Mouse (Mus musculus): ENCODE results near the gene Wrb.
A peak's percentile ranks its signal among the peaks of the same experiment; 100 is the strongest.
"Not testable (repeated sequence)": the region's sequence is repeated elsewhere in the genome, so short reads cannot be mapped to it uniquely, and the experiment has no call there.

The Wrb gene

GRCm38 (mm10) chr16:96145110-96145800 lies at the start of gene Wrb:
Wrb (plus strand) TSS chr16:96145407.
- peak; percentile 99 to 100 for DNase-seq

DNA sequence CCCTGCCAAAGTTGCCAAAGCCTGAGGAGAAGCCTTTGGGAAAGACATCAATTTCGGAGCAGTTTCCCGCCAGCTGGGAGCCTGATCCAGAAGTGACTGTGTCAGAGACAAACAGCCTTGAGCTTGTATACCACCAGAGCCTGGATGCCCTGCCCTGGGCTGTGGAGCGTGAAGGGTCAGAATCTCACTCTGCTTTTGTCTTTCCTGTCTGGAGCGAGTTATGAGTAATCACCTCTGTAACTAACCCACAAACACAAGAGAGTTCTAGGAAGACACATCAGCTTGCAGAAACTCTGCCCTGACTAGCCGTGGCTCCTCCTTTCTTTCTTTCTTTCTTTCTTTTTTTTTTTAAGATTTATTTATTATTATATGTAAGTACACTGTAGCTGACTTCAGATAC lies 49.2 kb upstream of the Wrb start:
- no peak for DNase-seq

DNA sequence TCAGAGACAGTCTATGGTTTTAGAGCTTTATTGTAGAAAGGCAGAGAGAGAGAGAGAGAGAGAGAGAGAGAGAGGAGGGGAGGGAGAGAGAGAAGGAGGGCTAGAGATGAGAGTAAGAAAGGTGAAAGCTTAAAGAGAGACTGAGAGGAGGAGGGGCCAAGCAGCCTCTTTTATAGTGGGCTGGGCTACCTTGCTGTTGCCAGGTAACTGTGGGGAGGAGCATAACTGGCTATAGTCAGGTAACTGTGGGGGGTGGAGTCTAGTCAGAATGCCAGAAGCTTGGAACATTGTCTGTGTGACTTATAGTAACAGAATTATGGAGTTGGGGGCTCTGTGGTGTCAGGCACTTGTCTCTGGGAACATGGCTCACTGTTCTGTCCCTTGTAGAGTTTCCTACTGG lies 47.4 kb upstream of the Wrb start:
- DNase-seq: not testable (repeated sequence)

- peak in 1 of 2 experiments; percentile 26 for DNase-seq
Measured at GRCm38 (mm10) chr16:96103036-96103435, 42.2 kb upstream of the Wrb start.

DNA sequence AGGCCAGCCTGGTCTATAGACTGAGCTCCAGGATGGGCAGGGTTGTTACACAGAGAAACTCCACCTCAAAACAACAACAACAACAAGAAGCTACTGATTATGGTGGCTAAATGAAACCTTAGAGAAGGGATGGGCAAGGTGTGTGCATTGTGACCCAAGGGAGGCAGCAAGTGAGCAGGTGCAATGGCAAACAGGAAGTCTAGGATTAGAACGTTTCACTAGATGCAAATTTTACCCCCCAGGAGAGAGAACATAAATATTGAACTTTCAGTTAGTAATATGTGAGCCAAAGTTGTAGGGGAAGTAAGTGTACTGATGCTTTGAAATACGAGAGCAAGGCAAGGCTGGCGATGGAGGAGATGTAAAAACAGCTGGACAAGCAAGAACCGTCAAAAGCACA lies 35.5 kb upstream of the Wrb start:
- no peak for DNase-seq

DNA sequence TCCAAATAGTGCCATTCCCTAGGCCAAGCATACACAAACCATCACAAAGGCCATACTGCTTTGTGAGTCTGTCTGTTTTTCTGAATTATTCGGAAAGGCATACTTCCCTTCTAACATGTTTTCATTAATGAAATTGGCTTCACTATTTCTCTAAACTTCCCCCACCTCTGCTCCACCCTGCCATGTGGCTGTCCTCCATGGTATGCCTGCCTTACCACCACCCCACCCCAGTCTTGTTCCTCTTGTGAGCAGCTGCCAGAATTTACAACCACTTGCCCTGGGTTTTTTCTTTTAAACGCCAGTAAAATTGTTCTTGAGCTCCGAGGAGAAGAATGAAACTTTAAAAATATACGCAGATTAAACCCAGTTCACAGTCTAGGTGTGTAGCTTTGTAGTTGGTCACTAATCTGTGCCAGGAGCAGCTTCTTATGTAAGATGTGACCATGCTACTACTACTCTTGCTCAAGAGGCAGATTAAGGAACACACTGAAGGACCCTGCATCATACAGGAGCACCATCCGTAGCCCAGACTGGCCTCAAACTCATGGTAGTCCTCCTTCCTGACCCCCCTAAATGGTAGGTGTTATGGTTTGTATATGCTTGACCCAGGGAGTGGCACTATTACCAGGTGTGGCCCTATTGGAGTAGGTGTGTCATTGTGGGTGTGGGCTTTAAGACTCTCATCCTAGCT lies 34.4 kb upstream of the Wrb start:
- DNase-seq: no peak

- DNase-seq: no peak
Measured at GRCm38 (mm10) chr16:96112769-96113168, 32.4 kb upstream of the Wrb start.

- no peak for DNase-seq
Measured at GRCm38 (mm10) chr16:96114729-96115128, 30.5 kb upstream of the Wrb start.

DNA sequence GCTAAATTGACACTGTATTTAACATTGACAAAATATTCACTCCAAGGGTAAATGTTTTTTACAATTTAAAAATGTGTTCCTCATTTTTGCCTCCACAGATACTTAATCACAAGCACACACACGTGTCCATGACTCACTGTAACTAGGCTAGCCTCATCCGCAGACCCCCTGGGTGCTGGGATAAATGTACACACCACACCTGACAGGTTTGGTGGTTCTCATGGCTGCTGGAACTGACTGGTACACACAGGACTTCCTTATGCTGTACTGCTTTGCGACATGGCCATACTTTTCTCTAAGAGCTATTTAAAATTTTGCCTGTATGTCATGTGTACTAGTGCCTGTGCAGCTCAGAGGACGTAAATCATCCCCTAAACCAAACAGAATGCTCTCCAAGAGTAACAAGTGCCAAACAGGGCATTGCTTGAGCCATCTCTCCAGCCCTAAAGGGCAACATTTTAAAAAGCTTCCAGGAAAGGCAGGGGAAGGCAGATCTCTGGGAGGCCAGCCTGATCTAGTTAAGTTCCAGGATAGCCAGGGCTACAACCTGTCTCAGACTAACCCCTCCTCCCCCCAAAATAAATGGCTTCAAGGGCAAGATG lies 25.1 kb upstream of the Wrb start:
- no peak for DNase-seq

- peak; percentile 24 to 48 for DNase-seq
Measured at GRCm38 (mm10) chr16:96126684-96127171, 18.5 kb upstream of the Wrb start.

GRCm38 (mm10) chr16:96127288-96127656 lies 17.9 kb upstream of the Wrb start:
- no peak for DNase-seq

- DNase-seq: peak; percentile 94
Measured at GRCm38 (mm10) chr16:96127657-96128344, 17.4 kb upstream of the Wrb start, which contains the start of gene Hmgn1. Hmgn1 (minus strand) TSS chr16:96127729.

DNA sequence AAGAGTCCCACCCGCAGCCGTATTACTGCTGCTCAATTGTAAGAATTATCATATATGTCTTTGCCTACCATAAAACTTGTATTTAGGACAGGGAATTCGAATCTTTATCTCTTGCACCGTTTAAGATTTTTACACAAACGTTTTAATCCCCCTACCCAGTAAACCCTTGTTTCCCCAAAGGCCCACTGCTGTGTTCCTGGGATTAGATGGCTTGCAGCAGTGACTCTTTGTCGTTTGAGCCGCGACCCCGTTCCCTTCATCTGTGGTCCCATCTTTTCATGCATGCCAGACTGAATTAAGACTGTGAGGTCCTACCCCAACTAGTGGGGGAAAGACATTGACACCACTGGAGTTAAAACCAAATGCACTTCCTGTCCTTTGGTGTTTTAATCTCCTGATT lies 16.7 kb upstream of the Wrb start:
- no peak for DNase-seq

DNA sequence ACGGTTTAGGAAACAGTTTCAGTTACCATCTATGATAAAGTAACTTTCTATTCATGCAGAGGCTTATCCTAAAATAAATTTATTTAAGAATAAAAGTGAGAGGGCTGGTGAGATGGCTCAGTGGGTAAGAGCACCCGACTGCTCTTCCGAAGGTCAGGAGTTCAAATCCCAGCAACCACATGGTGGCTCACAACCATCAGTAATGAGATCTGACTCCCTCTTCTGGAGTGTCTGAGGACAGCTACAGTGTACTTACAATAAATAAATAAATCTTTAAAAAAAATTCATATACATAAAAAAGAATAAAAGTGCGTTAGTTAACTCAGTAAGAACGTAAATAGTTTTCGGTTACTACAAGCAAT lies 478 bp upstream of the Wrb start:
- DNase-seq: not testable (repeated sequence)

DNA sequence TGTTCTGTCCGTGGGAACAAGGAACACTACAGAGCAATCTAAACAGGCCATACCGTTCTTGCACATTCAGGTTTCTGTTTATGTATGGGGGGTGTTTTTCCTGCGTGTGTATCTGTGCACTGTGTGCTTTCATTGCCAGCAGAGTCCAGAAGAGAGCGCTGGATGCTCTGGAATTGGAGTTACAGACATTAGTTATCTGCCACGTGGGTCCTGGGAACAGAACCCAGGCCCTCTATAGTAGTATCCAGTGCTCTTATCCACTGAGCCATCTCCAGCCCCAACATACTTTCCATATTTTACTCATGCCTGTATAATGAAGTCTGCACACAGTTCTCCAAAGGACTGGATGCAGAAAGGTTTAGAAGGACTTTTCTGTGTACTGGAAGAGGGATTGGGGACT lies 607 bp downstream of the Wrb start:
- DNase-seq: no peak

GRCm38 (mm10) chr16:96148834-96149233 lies 3.6 kb downstream of the Wrb start:
- no peak for DNase-seq

GRCm38 (mm10) chr16:96149311-96149710 lies 4.1 kb downstream of the Wrb start:
- DNase-seq: no peak

- peak; percentile 54 to 59 for DNase-seq
Measured at GRCm38 (mm10) chr16:96150995-96151394, 5.8 kb downstream of the Wrb start.

DNA sequence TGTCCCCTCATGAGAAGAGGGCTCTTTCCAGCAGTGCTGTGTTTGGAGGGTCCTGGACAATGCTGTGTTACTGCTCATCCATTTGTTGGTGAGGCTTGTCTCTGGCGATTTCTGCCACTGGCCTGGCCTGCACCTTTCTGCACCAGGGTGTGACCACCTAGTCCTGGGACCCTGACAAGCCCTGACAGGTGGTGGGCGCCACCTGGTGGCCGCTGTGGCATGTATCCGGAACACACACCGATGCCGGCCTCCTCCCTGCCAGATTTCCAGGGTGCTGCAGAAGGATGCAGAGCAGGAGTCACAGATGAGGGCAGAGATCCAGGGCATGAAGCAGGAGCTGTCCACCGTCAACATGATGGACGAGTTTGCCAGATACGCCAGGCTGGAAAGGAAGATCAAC lies 6.3 kb downstream of the Wrb start:
- DNase-seq: peak; percentile 86 to 90

GRCm38 (mm10) chr16:96154476-96154875 lies 9.3 kb downstream of the Wrb start:
- no peak for DNase-seq

- no peak for DNase-seq
Measured at GRCm38 (mm10) chr16:96156019-96156418, 10.8 kb downstream of the Wrb start.

- no peak for DNase-seq
Measured at GRCm38 (mm10) chr16:96157171-96157570, 12.0 kb downstream of the Wrb start.

- DNase-seq: no peak
Measured at GRCm38 (mm10) chr16:96158511-96159080, 13.4 kb downstream of the Wrb start.

All from cerebellum, adult 18-20 months (tissue).